Mouse (Mus musculus) cerebellum, adult (tissue): ENCODE results near the gene Cacna2d3.

Source experiments
- ATAC-seq: cut with Nextera tagmentation; 2 replicates; pipeline ENCODE4 v1.9.2; 2017; ENCODE audit warnings: mild to moderate bottlenecking, moderate library complexity, mixed read lengths; ENCODE audit not compliant: insufficient number of reproducible peaks, low FRiP score, low TSS enrichment

Cacna2d3 gene

GRCm38 (mm10) chr14:29403849-29404808 lies 317.5 kb downstream of the Cacna2d3 start:
- ATAC-seq, result no peak

- no peak for ATAC-seq
Measured at GRCm38 (mm10) chr14:29402471-29402870, 319.2 kb downstream of the Cacna2d3 start.

GRCm38 (mm10) chr14:29393786-29394185 lies 327.9 kb downstream of the Cacna2d3 start:
- no peak for ATAC-seq

GRCm38 (mm10) chr14:29392851-29393250 lies 328.8 kb downstream of the Cacna2d3 start:
- ATAC-seq, result no peak

- no peak for ATAC-seq
Measured at GRCm38 (mm10) chr14:29391489-29391888, 330.2 kb downstream of the Cacna2d3 start.

GRCm38 (mm10) chr14:29387761-29388160 lies 333.9 kb downstream of the Cacna2d3 start:
- no peak for ATAC-seq

GRCm38 (mm10) chr14:29385500-29385899 lies 336.2 kb downstream of the Cacna2d3 start:
- ATAC-seq, result no peak

- no peak for ATAC-seq
Measured at GRCm38 (mm10) chr14:29382786-29383185, 338.9 kb downstream of the Cacna2d3 start.

- no peak for ATAC-seq
Measured at GRCm38 (mm10) chr14:29366911-29367310, 354.8 kb downstream of the Cacna2d3 start.

- ATAC-seq, result no peak
Measured at GRCm38 (mm10) chr14:29362448-29362847, 359.2 kb downstream of the Cacna2d3 start.

- ATAC-seq, result no peak
Measured at GRCm38 (mm10) chr14:29350627-29351026, 371.0 kb downstream of the Cacna2d3 start.

- ATAC-seq, result no peak
Measured at GRCm38 (mm10) chr14:29341581-29341980, 380.1 kb downstream of the Cacna2d3 start.

- ATAC-seq, result no peak
Measured at GRCm38 (mm10) chr14:29340728-29341127, 380.9 kb downstream of the Cacna2d3 start.

- no peak for ATAC-seq
Measured at GRCm38 (mm10) chr14:29334897-29335296, 386.8 kb downstream of the Cacna2d3 start.

- ATAC-seq, result peak; percentile 87
Measured at GRCm38 (mm10) chr14:29334216-29334615, 387.4 kb downstream of the Cacna2d3 start.

GRCm38 (mm10) chr14:29324430-29324782 lies 397.3 kb downstream of the Cacna2d3 start:
- ATAC-seq, result peak; percentile 93

GRCm38 (mm10) chr14:29323718-29324429 lies 397.8 kb downstream of the Cacna2d3 start:
- ATAC-seq, result 0 out of 2 replicates have a peak, but pooled peaks have one; percentile 11

GRCm38 (mm10) chr14:29313431-29313830 lies 408.2 kb downstream of the Cacna2d3 start:
- ATAC-seq, result no peak

GRCm38 (mm10) chr14:29305623-29306022 lies 416.0 kb downstream of the Cacna2d3 start:
- no peak; the same call in 1 of the 2 replicates for ATAC-seq

GRCm38 (mm10) chr14:29296185-29296754 lies 425.4 kb downstream of the Cacna2d3 start:
- ATAC-seq, result no peak

- no peak for ATAC-seq
Measured at GRCm38 (mm10) chr14:29278901-29279300, 442.8 kb downstream of the Cacna2d3 start.
